Mouse (Mus musculus) ES-E14 (cell line): ENCODE measurements at regions not wholly inside any gene's neighbourhood (a gene's known extent, or its start where the extent isn't known, plus 50 kb on each side); places are given as distances from the start of the nearest gene placed in this dataset.

ENCODE experiments used
- DNase-seq: peaks from one replicate; pipeline ENCODE4 v3.0.0-alpha.2; 2013; ENCODE audit warnings: low read depth, low spot score
- H3K27ac ChIP-seq: 2 replicates; pipeline ENCODE4 v1.5.1; 2012; ENCODE audit warnings: low read depth, mild to moderate bottlenecking, low read length, moderate library complexity, mixed read lengths; ENCODE audit not compliant: poor library complexity, insufficient read depth, severe bottlenecking
- H3K36me3 ChIP-seq: 2 replicates; pipeline ENCODE4 v1.6.1; 2012; ENCODE audit warnings: mild to moderate bottlenecking, low read length, moderate library complexity, mixed read lengths; ENCODE audit not compliant: control insufficient read depth, poor library complexity, insufficient read depth, severe bottlenecking
- H3K4me1 ChIP-seq, 2 experiments: fragments of 150-350 bp in 1 of 2; sonication (generic) in 1 of 2; 2 replicates each; pipeline ENCODE4 v1.6.1; 2012; ENCODE audit warnings: low read length in 2 of 2, mild to moderate bottlenecking in 1 of 2, mixed read lengths in 1 of 2; ENCODE audit not compliant: control insufficient read depth in 2 of 2, insufficient read depth in 2 of 2, poor library complexity in 1 of 2
- H3K4me3 ChIP-seq, 2 experiments: fragments of 150-350 bp in 1 of 2; sonication (generic) in 1 of 2; 2 replicates each; pipeline ENCODE4 v1.5.1; 2012; ENCODE audit warnings: low read length in 2 of 2, low read depth in 1 of 2, mild to moderate bottlenecking in 1 of 2, mixed read lengths in 1 of 2; ENCODE audit not compliant: insufficient read depth in 1 of 2, poor library complexity in 1 of 2, severe bottlenecking in 1 of 2
- H3K9ac ChIP-seq: 2 replicates; pipeline ENCODE4 v1.6.1; 2012; ENCODE audit warnings: low read depth, mild to moderate bottlenecking, low read length, mixed read lengths; ENCODE audit not compliant: poor library complexity, insufficient read depth, severe bottlenecking
- H3K9me3 ChIP-seq: fragments of 150-350 bp; sonication (generic); 2 replicates; pipeline ENCODE4 v1.6.1; 2012; ENCODE audit warnings: low read depth, mild to moderate bottlenecking, low read length; ENCODE audit not compliant: control insufficient read depth, insufficient read depth
- CHD2 ChIP-seq: IDR thresholded peaks from 2 replicates; pipeline ENCODE4 v1.6.1; 2014; ENCODE audit warnings: mild to moderate bottlenecking, low read depth, low read length, inconsistent platforms
- HCFC1 ChIP-seq: IDR thresholded peaks from 2 replicates; pipeline ENCODE4 v1.6.1; 2012; ENCODE audit warnings: low read length, inconsistent platforms, borderline replicate concordance; ENCODE audit not compliant: insufficient read depth
- MAFK ChIP-seq: IDR thresholded peaks from 2 replicates; pipeline ENCODE4 v1.6.1; 2014; ENCODE audit warnings: mild to moderate bottlenecking, low read depth, low read length, inconsistent platforms; ENCODE audit not compliant: insufficient read depth
- ZC3H11A ChIP-seq: IDR thresholded peaks from 2 replicates; pipeline ENCODE4 v1.6.1; 2012; ENCODE audit warnings: low read depth, mild to moderate bottlenecking, inconsistent platforms, low read length, borderline replicate concordance
- ZNF384 ChIP-seq: IDR thresholded peaks from 2 replicates; pipeline ENCODE4 v1.6.1; 2012; ENCODE audit warnings: low read depth, low read length, inconsistent platforms
- in situ Hi-C, 2 experiments: fragments of 600-800 bp; cut with MboI; formaldehyde crosslinking; loops; one replicate each; pipeline ENCODE4 v1.15.1; 2025; ENCODE audit warnings: low sequenced_read_pairs in 2 of 2, inconsistent platforms in 1 of 2; ENCODE audit not compliant: unreplicated experiment in 2 of 2

GRCm38 (mm10) chr5:69740511-69740910, 148.4 kb upstream of the Gnpda2 start:
- Histone ChIP-seq H3K27ac (no peak overlapping the region), H3K4me1 (no peaks in the 10 kb centered on the region), H3K9me3 (no peaks in the 10 kb centered on the region), H3K36me3 (no peaks in the 10 kb centered on the region), H3K4me3 (no peak overlapping the region), H3K9ac (no peak overlapping the region)
- in situ Hi-C loops: no loop called here
- no peak for DNase-seq
- TF ChIP-seq ZNF384: no peak
- TF ChIP-seq MAFK: no peak
- no peak for TF ChIP-seq ZC3H11A
- no peak for TF ChIP-seq CHD2
- TF ChIP-seq HCFC1: no peak

- no peak for DNase-seq
- no peaks in the 10 kb centered on the region for H3K9me3 ChIP-seq
- H3K4me3 ChIP-seq: no peak overlapping the region
- no peak overlapping the region for H3K27ac ChIP-seq
- H3K4me1 ChIP-seq: no peaks in the 10 kb centered on the region
- H3K9ac ChIP-seq: no peak overlapping the region
- H3K36me3 ChIP-seq: no peaks in the 10 kb centered on the region
- in situ Hi-C loops: no loop called here
- TF ChIP-seq ZNF384 (no peak), HCFC1 (no peak), ZC3H11A (no peak), CHD2 (no peak), MAFK (no peak)
Observed at GRCm38 (mm10) chr5:69721351-69722006, 129.3 kb upstream of the Gnpda2 start.

- Histone ChIP-seq H3K4me1 (no peaks in the 10 kb centered on the region), H3K9ac (no peak overlapping the region), H3K36me3 (no peaks in the 10 kb centered on the region), H3K9me3 (no peaks in the 10 kb centered on the region), H3K27ac (no peak overlapping the region), H3K4me3 (no peak overlapping the region)
- no peak for TF ChIP-seq CHD2
- TF ChIP-seq ZNF384: no peak
- no peak for TF ChIP-seq HCFC1
- TF ChIP-seq MAFK: no peak
- no peak for TF ChIP-seq ZC3H11A
- no peak for DNase-seq
- in situ Hi-C loops: no loop called here
Observed at GRCm38 (mm10) chr5:69716087-69716486, 123.9 kb upstream of the Gnpda2 start.

GRCm38 (mm10) chr5:69707099-69707498, 115.0 kb upstream of the Gnpda2 start:
- in situ Hi-C loops: no loop called here
- H3K4me1 ChIP-seq: no peaks in the 10 kb centered on the region
- no peaks in the 10 kb centered on the region for H3K36me3 ChIP-seq
- no peak overlapping the region for H3K27ac ChIP-seq
- no peak for DNase-seq
- no peak overlapping the region for H3K4me3 ChIP-seq
- no peaks in the 10 kb centered on the region for H3K9me3 ChIP-seq
- TF ChIP-seq ZC3H11A (no peak), ZNF384 (no peak), MAFK (no peak), HCFC1 (no peak), CHD2 (no peak)
- H3K9ac ChIP-seq: no peak overlapping the region
